In genomic region chr3:130077291-130077690, GRCm38 (mm10) we compare ENCODE assay signal across 16 mouse cellular contexts. TPM values are rescaled to one million over a fixed set of nuclear protein-coding genes. Genes with fewer than 3 reads are reported as not detected.
"Had no signal": no experiment of that assay in that cellular context is flagged by ENCODE, and none has a peak within 500 bp of the region (broad histone marks: within the 10 kb centered on the region; RNA-seq: fewer than 3 reads in every experiment).

No protein-coding gene starts in this region.

- H3K9ac ChIP-seq: neural tube, embryonic 13.5 days; neural tube, embryonic 15.5 days; stomach, embryonic 15.5 days had no signal

- H3K4me3 ChIP-seq: neural tube, embryonic 13.5 days; neural tube, embryonic 15.5 days; stomach, embryonic 15.5 days had no signal

- H3K4me2 ChIP-seq: neural tube, embryonic 13.5 days; neural tube, embryonic 15.5 days; stomach, embryonic 15.5 days had no signal

- H3K27me3 ChIP-seq: neural tube, embryonic 13.5 days; neural tube, embryonic 15.5 days; stomach, embryonic 15.5 days had no signal

- H3K9me3 ChIP-seq: neural tube, embryonic 13.5 days; neural tube, embryonic 15.5 days; stomach, embryonic 15.5 days had no signal

- H3K4me1 ChIP-seq: stomach, embryonic 15.5 days had no signal

- DNase-seq: retina, postnatal 1 day; right cerebral cortex, adult 18-20 months; right cerebral cortex, postnatal 14 days; right cerebral cortex, postnatal 25 days; right cerebral cortex, postnatal 4 days; spleen, adult 18-20 months; thymus, adult 18-20 months; thymus, adult 2 months; thymus, postnatal 14 days; thymus, postnatal 25 days; thymus, postnatal 36 days; thymus, postnatal 4 days had no signal

- H3K36me3 ChIP-seq: neural tube, embryonic 13.5 days; neural tube, embryonic 15.5 days; stomach, embryonic 15.5 days had no signal

- H3K27ac ChIP-seq: neural tube, embryonic 13.5 days; neural tube, embryonic 15.5 days; stomach, embryonic 15.5 days; stomach, postnatal 0 days had no signal

RNA-seq across cellular contexts. Expression of gene Col25a1, which starts 54.0 kb away (rescaled TPM):
- polyA plus RNA-seq: thymus, adult 2 months had no signal
